Mouse (Mus musculus) cerebellum, adult 18-20 months (tissue): Measurements from ENCODE around the gene Cstf3.

Experiments used
- DNase-seq, 2 experiments: peaks; one replicate each; pipeline ENCODE4 v3.0.0; 2021

The Cstf3 gene

DNA sequence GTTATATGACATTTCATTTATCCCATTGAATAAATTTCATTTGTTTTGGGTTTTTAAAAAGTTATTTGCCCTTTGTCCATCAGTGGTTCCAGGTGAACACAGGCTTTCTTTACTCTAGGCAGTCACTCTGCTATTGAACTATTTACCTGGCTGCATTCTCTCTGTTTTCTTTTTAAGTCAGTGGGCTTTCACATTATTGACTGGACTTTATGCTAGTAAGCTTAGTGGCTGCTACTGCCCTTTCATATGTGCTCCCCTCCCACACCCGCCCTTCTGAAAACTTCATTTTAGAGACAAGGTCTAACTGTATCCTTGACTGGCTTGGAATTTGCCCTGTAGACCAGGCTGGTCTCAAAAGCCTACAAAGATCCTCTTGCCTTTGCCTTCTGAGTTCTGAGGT lies 15.2 kb downstream of the Cstf3 start:
- DNase-seq, result no peak

DNA sequence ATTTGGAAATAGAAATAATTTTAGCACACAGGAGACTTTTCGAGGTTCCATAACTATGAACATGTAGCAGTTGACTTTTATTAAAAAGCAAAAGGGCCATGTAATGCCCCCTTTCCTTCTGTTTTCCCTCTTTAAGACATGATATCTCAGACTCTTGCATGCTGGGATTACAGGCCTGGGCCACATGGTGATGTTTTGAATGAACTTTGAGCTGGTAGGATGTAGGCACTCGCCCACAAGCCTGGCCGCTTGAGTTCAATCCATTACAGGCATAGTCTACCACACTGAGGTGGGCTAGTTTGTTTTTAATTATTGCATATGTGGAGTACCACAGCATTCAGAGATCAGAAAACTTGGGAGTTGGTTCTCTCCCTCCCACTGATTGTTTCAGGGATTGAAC lies 24.5 kb downstream of the Cstf3 start:
- no peak for DNase-seq

DNA sequence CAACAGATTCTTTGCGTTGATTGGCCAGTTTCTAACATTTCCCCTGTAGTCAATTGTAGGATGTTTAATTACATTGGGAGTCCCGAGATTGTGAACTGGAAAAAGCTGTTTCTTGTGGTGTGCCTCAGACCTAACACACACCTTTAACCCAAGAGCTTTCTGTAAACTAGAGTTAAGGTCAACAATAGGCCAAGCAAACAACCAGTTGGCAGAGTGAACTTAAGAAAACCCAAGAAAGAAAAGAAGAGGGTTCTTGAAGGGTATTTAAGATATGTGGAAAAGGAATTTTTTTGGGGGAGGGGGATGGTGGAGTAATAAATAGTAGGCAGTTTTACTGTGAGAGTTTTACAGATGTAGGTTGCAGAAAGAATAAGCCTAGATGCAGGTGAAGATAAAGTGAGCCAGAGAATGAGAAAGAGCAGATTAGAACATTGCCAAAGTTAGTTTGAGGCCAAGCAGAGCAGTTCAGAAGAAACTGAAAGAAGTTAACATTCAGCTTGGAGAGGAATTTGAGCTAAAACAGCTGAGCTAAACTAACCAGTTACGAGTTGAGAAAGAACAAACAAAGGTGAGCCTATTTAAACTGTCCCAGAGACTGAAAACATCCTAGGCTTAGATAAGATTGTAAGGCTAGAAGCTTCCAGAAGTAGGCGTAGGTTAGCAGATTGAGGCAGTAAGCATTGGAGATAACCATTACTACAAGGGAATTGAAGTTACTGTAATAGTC lies 25.8 kb downstream of the Cstf3 start:
- no peak for DNase-seq

DNA sequence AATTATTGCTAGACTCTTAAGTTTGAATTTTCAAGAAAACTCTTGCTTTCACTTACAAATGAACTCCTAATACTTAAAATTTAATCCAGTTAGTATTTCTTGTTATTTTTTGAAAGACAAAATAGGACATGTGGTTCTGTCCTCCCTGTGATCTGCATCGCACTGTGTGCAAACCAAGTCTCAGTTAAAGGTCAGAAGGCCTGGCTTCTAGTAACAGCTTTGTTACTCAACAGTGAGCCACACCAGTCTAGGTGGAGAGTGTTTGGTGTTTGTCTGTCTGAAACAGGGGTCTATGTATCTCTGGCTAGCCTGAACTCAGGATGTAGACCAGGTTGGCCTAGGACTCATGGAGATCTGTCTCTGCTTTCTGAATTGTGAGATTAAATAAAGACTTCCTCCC lies 68.3 kb downstream of the Cstf3 start:
- no peak for DNase-seq

DNA sequence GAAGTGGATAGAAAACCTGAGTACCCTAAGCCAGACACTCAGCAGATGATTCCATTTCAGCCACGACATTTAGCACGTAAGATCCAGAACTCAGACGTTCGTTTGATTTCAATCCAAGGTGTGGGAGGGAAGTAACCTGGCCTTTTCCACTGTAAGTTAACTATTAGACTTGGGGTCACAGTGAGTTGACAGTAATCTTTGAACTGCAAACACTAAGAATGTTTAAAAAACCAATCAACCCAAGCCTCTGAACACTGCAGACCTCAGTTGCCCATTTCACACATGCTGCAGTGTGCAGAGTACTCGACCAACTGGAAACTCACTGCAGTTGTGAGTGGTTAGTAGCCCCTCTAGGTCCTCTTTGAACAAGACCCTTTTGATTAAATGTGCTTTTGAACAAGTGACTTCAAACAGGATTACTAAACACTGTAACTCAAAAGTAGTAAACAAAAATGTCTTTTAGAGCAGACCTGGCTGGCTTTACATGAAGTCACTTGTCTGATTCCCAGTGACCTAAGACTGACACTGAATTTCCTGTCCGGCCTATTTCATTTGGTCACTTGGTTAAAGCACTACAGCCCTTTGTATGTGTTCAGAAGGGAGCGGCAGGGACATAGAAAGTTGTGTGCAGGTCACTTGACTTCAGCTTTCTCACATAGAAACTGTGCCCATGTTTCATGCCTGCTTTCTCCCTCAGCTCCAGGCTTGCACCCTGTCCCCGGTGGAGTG lies 73.2 kb downstream of the Cstf3 start:
- no peak for DNase-seq

DNA sequence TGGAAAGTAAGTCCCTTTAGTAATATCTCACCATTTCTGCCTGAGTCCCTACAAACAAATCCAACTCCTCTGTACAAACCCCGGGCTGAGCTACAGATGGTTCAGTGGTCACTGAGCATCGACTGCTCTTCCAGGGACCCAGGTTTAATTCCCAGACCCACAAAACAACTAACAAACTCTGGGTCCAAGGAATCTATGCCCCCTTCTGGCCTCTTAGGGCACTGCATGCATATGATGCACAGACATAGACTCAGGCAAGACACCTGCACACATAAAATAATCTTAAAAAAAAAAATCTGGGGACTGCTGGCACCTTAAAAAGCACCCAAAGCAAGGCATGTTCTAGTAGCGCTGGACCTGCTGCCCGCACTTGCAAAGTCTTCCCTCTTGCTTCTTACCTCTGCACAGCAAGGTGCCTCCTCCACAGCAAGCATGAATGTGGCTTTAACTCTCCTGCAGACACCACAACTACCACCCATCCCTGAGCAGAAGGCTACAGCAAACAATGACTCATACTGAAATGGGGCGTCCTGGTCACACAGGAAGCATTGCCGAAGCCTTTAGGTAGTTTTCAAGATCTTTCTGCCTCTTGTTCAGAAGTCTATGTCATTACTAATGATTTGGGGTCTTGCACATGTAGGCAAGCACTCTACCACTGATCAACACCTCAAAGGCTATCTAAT lies 78.9 kb downstream of the Cstf3 start:
- no peak for DNase-seq

DNA sequence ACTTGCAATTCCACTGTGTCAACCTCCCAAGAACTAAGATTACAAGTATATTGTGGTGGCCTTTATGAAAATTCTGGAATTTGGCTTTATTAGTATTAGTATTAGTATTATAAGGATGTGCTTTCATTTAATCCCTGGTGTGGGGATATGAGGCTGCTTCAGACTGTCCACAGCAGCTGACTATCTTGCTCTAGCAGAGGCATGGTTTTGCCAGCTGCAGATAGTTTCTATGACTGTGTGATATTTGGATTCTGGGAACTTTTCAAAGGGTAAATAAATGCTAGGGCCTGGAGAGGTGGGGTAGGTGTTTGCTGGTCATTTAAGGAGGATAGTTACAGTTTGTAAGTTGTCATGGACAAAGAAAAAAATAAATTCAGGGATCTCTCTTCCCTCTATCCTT lies 81.4 kb downstream of the Cstf3 start:
- no peak for DNase-seq

DNA sequence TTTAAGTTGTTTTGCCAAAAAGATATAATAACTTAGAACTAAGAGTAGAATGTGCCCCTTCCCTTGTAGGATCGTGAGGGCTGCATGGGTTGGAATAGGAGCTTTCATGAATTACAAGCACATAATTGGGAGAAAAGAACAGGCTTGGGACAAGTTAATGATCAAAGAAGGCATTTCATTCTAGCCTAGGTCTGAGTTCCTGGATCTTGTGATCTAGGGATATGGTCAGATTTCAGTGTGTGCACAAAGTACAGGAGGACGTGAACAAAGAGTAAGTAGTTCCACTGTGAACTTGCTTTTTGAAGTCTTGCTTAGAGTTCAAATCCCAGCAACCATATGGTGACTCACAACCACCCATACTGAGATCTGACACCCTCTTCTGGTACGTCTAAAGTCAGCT lies 87.0 kb downstream of the Cstf3 start:
- DNase-seq, result no peak

DNA sequence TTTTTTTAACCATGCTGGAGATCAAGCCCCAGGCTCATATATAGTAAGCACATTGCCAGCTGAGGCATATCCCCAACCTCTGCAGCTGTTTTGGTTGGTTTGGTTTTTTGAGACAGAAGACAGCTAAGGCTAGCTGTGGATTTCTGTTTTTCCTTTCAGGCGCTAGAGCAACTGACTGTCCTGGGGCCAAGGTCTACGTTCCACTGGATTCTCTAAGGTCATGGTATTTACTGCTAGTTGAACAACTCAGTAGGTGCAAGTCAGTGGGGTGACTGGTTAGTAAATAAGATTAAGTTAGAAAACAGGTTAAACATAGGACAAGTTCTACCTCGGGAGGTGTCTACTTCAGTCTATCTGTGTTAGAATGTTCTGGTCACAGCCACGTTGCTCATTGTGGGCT lies 94.4 kb downstream of the Cstf3 start:
- no peak for DNase-seq

DNA sequence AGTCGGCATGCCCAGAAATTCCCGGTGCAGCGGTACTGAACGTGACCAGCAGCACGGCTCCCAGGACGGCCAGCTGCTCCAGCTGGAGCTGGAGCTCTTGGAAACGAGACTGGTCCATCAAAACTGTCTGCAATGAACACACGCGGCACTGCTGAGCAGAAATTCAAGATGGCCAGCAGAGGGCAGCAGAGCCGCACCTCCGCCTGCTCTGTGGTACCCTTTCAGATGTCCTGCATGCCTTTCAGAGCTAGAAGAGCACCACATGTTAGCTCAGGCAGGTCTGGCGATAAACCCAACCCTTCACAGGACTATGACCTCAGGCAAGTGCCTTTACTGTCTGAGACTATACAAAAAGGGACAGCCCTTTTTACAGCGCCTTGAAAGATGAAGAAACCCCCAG lies 95.1 kb downstream of the Cstf3 start:
- peak; percentile 72 to 87 for DNase-seq

DNA sequence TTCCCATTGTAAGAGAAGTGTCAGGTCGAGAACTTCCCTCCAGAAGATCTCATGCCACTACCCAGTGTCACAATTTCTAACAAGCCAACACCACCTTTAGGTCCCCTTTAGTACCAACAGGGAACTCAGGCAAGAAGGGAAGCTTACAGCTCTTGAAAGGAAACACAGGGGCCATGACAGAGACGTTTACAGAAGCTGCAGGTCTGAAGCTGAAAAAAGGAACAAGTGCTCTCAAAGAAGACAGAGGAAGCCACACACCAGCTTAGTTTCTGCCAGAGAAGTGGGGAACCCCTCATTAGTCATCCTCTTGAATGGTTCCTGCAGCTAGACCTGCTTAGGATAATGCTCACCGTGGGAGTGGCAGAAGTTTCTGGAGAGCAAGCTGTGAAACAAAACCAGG lies 96.9 kb downstream of the Cstf3 start:
- no peak for DNase-seq

DNA sequence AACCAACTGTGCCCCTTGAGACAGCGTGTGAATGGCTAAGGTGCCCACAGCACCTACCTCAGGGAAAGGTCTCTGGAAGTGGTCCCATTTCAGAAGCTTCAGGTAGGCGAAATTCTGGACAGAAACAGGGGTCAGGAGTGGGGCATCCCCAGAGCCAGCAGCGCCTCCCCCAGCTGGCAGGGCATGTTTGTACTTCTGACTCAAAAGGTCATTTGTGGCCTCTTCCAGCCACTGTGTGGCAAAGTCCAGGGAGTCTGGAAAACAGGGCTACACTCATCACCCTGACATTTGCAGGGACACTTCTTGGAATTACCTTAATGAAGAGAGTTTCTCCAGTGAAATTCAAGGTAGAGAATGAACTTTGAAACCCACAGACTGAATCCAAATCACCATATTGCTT lies 98.0 kb downstream of the Cstf3 start:
- no peak for DNase-seq

DNA sequence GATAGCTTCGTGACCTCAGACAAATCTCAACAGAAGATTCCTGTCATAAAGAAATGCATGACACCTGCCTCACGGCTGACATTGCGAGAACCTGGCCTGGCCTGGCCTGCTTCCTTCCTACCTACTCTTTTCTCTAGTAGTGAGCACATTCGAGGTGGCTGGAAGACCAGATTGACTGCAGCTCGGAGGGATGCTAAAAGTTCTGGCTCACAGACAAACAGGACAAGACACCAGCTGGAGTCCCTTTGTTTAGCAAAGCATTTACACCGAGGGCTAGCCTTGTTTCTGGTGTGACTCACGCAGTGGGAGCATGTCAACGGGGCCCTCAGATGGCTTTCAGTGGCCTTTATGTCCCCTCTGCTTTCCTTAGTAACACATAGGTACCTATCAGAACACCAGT lies 98.4 kb downstream of the Cstf3 start:
- DNase-seq, result peak; percentile 48 to 71

DNA sequence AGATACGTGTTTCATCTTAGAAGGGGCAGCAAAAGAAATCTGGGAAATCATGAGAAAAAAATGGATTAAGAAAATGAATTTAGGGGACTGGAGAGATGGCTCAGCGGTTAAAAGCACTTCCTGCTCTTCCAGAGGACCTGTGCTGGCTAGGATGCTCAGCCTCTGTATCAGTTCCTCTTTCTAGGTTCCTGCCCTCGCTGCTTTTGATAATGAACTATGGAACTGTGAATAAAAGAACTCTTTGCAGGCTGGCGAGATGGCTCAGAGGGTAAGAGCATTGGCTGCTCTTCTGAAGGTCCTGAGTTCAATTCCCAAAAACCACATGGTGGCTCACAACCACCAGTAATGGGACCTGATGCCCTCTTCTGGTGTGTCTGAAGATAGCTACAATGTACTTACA lies 100.4 kb downstream of the Cstf3 start:
- DNase-seq, result no peak

DNA sequence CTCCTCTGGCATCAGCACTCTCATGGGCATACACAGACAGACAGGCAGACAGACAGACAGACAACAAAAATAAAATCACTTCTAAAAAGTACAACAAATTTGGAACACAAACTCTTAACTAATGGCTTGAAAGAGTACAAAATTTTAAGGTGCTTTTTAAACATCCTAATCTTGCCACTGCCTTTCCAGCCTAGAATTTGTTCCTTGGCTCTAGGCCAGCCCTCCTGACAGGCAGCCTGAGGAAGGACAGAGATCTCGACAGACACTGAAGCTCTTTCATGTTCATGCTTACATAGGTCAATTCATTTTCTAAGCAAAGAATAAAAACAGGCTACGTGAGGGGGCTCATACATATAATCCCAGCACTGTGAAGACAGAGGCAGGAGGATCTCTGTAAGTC lies 102.2 kb downstream of the Cstf3 start:
- peak; percentile 32 for DNase-seq

DNA sequence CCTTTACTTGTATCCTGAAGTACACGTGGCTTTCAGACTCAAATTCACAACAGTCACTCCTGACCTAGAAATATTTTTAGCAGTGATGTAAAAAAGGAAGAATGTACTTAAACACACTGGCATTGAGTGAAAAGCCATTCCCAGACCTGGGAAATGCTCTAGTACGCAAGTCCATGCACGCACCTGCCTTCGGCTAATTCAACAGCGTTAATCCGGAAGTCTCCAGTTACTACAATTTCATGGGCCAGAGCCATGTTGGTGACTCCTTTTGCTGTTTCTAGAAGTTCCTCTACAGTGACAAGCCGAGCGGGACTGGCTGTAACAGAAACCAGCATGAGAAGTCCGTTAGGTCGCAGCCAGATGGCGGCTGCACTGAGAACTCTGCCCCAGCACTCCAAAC lies 109.3 kb downstream of the Cstf3 start:
- no peak for DNase-seq

DNA sequence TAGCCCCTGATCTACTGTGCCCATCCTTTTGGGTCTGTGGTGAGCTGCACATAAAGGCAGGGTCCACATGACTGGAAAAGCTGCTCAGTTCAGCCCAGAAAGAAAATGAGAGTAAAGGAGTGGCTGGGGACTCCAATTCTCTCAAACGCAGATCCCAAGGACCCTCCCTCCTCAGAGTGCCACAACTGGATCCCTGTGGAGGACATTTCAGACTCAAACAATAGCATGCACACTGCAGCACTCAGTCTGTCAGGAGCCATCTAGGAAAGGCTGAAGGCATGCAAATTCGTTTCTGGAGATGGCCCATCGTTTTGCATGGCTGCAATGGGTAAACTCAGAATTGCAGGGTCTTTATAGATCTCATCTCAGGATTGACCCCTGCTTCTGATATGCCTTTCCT lies 112.8 kb downstream of the Cstf3 start:
- DNase-seq, result no peak

DNA sequence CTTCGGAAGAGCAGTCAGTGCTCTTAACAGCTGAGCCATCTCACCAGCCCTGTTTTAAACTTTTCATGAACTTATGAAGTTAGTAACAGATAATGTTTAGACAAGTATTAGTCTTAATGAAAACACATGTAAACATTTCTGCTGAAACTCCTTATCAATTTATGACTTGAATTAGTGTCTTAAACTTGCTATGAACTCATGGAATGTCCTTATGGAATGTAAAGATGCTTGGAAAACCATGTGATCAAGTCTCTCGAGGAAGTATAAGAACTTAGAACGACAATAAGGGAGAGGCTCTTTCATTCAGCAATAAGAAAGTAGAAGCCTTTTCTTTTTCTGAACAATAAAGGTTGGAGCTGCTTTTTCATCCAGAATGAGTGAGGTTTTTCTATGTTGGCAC lies 114.0 kb downstream of the Cstf3 start:
- no peak for DNase-seq

DNA sequence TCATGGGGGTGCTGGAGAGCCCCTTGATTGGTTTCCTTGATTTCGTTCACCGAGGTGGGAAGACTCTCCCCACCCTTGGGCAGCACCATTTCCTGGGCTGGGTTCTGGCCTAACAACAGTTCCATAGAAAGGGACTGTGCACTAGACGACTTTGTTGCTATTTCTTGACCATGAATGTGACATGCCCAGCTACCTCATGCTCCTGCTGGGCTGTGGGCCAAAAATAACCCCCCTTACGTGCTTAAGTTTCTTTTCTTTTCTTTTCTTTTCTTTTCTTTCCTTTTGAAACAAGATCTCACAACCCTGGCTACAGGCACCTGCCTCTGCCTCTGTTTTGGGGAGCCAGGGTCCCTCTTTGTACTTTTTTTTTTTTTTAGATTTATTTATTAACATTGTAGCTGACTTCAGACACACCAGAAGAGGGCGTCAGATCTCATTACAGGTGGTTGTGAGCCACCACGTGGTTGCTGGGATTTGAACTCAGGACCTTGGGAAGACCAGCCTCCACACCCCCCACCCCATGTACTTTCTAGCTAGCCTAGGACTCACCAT lies 119.5 kb downstream of the Cstf3 start:
- DNase-seq, result no peak

DNA sequence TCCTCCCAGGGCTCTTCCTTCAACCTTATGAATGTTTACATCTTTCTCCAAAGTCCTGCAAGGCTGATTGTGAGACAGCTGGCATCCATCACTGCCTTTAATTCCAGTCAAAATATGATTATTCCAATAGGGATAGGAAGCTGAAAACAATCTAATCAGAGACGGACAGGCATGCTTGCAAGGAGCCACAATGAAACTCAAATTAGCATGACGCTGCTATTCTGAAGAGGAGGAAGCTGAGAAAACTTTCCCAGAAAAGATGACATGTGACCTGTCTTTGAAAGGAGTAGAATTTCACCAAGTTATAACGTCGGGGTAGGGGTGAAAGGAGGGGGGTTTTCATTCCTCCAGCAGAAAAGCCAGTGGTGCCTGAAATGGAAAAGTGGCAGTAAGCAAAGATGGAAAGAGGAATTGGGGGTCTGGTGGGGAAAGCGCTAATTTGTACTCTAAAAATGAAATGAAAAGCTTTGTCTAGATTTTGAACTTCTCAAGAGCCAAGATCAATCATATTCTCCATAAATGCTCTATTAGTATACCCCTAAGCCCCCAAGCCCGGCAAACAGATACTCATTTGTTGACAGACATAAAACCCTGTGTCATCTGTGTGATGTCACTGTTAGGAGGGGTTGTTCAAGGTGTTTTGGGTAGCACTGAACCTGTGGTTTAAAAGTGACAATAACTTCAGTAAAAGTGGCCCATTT lies 120.5 kb downstream of the Cstf3 start:
- DNase-seq, result no peak

DNA sequence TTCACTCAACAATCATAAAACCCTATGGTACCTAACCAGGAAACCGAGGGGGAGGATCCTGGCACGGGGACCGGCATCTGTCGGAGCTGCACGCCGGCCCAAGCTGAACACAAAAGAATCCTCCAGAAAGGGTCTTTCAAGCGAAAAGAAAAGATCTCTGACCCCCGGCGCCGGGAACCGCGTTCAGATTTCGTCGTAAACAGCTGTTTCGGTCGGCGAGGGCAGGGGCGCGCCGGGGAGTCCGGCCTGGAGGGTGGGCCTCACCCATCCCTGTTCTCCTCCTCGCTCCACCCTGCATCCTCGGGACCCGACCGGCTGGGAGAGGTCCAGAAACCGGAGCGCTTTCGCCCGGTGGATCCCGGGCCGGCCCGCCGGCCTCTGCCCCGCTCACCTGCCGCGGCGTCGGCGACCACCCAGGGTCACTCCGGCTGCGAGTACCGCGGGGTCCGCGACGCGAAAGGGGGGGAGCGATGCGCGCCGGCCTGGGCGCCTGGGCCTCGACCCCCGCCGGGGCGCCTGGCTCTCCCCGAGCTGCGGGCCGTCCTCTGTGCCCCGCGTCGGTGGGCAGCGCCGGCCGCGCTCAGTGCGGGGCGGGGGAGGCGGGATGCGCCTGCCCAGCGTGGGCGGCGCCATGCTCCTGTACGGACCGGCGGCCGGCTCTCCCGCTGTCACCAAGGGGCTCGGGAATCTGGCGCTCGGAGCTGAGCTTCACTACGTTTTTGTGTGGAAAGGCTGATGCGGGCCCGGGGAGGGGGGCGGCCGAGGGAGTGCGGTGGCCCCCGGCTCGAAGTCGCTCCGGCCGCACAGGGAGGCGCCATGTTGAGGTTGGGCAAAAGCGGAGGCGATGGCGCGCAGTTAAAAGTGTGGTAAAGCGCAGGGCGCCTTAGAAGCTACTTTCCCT lies 121.5 kb downstream of the Cstf3 start, which contains the start of gene Tcp11l1:
Gene Tcp11l1, minus strand, starts transcription at position 585 of the 901 bp plus-strand sequence.
- peak; percentile 67 to 82 for DNase-seq

DNA sequence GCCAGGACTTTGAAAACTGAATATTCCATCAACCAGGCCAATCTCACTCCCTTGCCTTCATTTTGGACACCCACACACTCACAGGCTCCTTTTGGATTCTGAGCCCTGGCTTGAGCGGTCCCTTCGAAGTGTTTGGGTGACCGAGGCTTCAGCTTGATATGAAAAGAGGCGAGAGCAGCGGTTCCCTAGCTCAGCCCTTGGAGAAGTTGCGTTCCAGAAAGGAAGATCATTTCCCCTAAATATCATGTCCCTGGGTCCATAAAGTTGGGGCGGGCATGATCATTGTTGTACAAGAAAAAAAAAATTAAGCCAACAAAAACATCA lies 122.1 kb downstream of the Cstf3 start:
- DNase-seq, result no peak
